ENCODE assay signal across 10 mouse cellular contexts in the genomic region with DNA sequence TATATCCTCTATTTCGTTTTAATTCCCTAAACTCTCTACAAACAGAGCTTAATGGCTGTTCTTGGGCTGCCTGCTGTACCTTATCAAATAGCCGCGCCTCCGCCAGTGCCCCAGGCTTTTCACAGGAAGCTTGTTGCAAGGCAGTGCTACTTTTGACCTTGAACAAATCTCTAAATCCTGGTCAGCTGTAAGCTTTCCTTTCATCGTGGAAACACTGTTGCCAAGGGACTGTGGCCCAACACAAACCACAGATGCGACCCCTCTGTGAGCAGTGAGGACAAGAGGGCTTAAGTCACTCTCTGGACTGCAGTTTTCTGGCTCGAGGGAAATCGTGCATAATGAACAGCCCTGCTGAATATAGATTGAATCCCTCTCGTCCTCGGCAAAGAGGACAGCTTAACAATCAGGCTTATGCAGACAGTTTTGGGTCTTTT.
DNase-seq lines count a peak whose midpoint lies in the region; ATAC-seq and TF ChIP-seq lines count a peak whose summit lies in the region.
"Had no signal": no experiment of that assay in that cellular context is flagged by ENCODE, and none has a peak within 500 bp of the region (broad histone marks: within the 10 kb centered on the region; RNA-seq: fewer than 3 reads in every experiment).

No protein-coding gene starts in this region.

- 0 out of 2 replicates have a peak, but pooled peaks have one; percentile 45 for ATAC-seq in intestine, embryonic 15.5 days
- no peak for ATAC-seq in intestine, postnatal 0 days
- no peak for ATAC-seq in forebrain, embryonic 12.5 days (ENCODE audit: low FRiP score)
- peak; percentile 67; the same call in 1 of the 2 replicates for ATAC-seq in kidney, embryonic 15.5 days (replicated peaks; ENCODE audit: low FRiP score)

- H3K27me3 ChIP-seq in intestine, embryonic 15.5 days (replicated peaks) = no peaks in the 10 kb centered on the region
- H3K27me3 ChIP-seq in intestine, postnatal 0 days (replicated peaks; ENCODE audit: control insufficient read depth, insufficient read depth, low read length) = no peaks in the 10 kb centered on the region
- H3K27me3 ChIP-seq in forebrain, embryonic 12.5 days = no peaks in the 10 kb centered on the region
- no peaks in the 10 kb centered on the region for H3K27me3 ChIP-seq in kidney, embryonic 15.5 days
- H3K27me3 ChIP-seq: lung, embryonic 15.5 days had no signal

- TF ChIP-seq CTCF in intestine, postnatal 0 days (IDR thresholded peaks at IDR 0.05; ENCODE audit: low read depth) = no peak

- H3K36me3 ChIP-seq in intestine, embryonic 15.5 days = no peaks in the 10 kb centered on the region
- H3K36me3 ChIP-seq in intestine, postnatal 0 days (ENCODE audit: control insufficient read depth, insufficient read depth) = no peaks in the 10 kb centered on the region
- no peaks in the 10 kb centered on the region for H3K36me3 ChIP-seq in forebrain, embryonic 12.5 days (replicated peaks)
- H3K36me3 ChIP-seq in kidney, embryonic 15.5 days = no peaks in the 10 kb centered on the region
- H3K36me3 ChIP-seq: lung, embryonic 15.5 days had no signal

- peak; percentile 44 for DNase-seq in ovary, postnatal 36 days (ENCODE audit: low spot score)
- DNase-seq in spleen, postnatal 14 days (ENCODE audit: low spot score in 2 of 2) = no peak
- no peak for DNase-seq in layer of hippocampus, postnatal 36 days
- DNase-seq in layer of hippocampus, adult 11-12 months (ENCODE audit: low spot score) = no peak
- DNase-seq: thymus, adult 18-20 months had no signal

- no peak overlapping the region for H3K9ac ChIP-seq in intestine, embryonic 15.5 days
- no peak overlapping the region for H3K9ac ChIP-seq in intestine, postnatal 0 days (ENCODE audit: low read depth, low read length)
- no peak overlapping the region for H3K9ac ChIP-seq in forebrain, embryonic 12.5 days
- no peak overlapping the region for H3K9ac ChIP-seq in kidney, embryonic 15.5 days
- H3K9ac ChIP-seq: lung, embryonic 15.5 days had no signal

- no peaks in the 10 kb centered on the region for H3K9me3 ChIP-seq in intestine, embryonic 15.5 days
- no peaks in the 10 kb centered on the region for H3K9me3 ChIP-seq in intestine, postnatal 0 days (ENCODE audit: control insufficient read depth)
- H3K9me3 ChIP-seq in forebrain, embryonic 12.5 days = no peaks in the 10 kb centered on the region
- no peaks in the 10 kb centered on the region for H3K9me3 ChIP-seq in kidney, embryonic 15.5 days (replicated peaks)
- H3K9me3 ChIP-seq: lung, embryonic 15.5 days had no signal

- H3K4me3 ChIP-seq in intestine, embryonic 15.5 days (replicated peaks) = no peak overlapping the region
- no peak overlapping the region for H3K4me3 ChIP-seq in intestine, postnatal 0 days (ENCODE audit: low read depth, low read length)
- no peak overlapping the region for H3K4me3 ChIP-seq in forebrain, embryonic 12.5 days (replicated peaks)
- no peak overlapping the region for H3K4me3 ChIP-seq in kidney, embryonic 15.5 days (replicated peaks)
- H3K4me3 ChIP-seq: lung, embryonic 15.5 days had no signal

- peak overlapping the region; percentile 34 for H3K4me2 ChIP-seq in intestine, embryonic 15.5 days (replicated peaks)
- H3K4me2 ChIP-seq in intestine, postnatal 0 days (replicated peaks; ENCODE audit: low read depth) = no peak overlapping the region
- H3K4me2 ChIP-seq in forebrain, embryonic 12.5 days = peak overlapping the region; percentile 32
- H3K4me2 ChIP-seq in kidney, embryonic 15.5 days = peak overlapping the region; percentile 1; the same call in 1 of the 2 replicates
- H3K4me2 ChIP-seq: lung, embryonic 15.5 days had no signal

- H3K4me1 ChIP-seq in intestine, embryonic 15.5 days (replicated peaks) = no peaks in the 10 kb centered on the region
- no peaks in the 10 kb centered on the region for H3K4me1 ChIP-seq in intestine, postnatal 0 days (replicated peaks; ENCODE audit: control insufficient read depth, insufficient read depth, low read length)
- peaks cover 20% of the 10 kb centered on the region; the same call in 1 of the 2 replicates for H3K4me1 ChIP-seq in forebrain, embryonic 12.5 days
- H3K4me1 ChIP-seq in kidney, embryonic 15.5 days = 0 out of 2 replicates have a peak, but pooled peaks cover 8% of the 10 kb centered on the region
- H3K4me1 ChIP-seq: lung, embryonic 15.5 days had no signal

- 20% methylated on average over 10 of the region's 10 CpGs for WGBS in intestine, embryonic 15.5 days
- 14% methylated on average over 10 of the region's 10 CpGs for WGBS in intestine, postnatal 0 days
- WGBS in forebrain, embryonic 12.5 days = 20% methylated on average over 10 of the region's 10 CpGs
- WGBS in kidney, embryonic 15.5 days = 29% methylated on average over 10 of the region's 10 CpGs

- no peak overlapping the region for H3K27ac ChIP-seq in intestine, embryonic 15.5 days
- no peak overlapping the region for H3K27ac ChIP-seq in intestine, postnatal 0 days (ENCODE audit: low read depth, low read length)
- H3K27ac ChIP-seq in forebrain, embryonic 12.5 days = peak overlapping the region; percentile 1; the same call in 1 of the 2 replicates
- no peak overlapping the region for H3K27ac ChIP-seq in kidney, embryonic 15.5 days
- H3K27ac ChIP-seq: lung, embryonic 15.5 days had no signal

Comparison
In these comparisons a context has a peak if more than half of its experiments do, and no peak if none do; other contexts are left out.
1. ATAC-seq: peak in intestine, embryonic 15.5 days (single experiment) and kidney, embryonic 15.5 days (single experiment); none in intestine, postnatal 0 days (single experiment) and forebrain, embryonic 12.5 days (single experiment).